Mouse (Mus musculus): ENCODE measurements around the gene Hyal6. TPM values are rescaled to one million over a fixed set of nuclear protein-coding genes. Genes with fewer than 3 reads are reported as not detected.

The Hyal6 gene
- polyA plus RNA-seq, 1 experiment = not detected

Other genes with a start within 250 kb of the Hyal6 start
- not detected in 2 replicates for gene Iqub, start 218.2 kb upstream of the Hyal6 start, polyA plus RNA-seq (2012; ENCODE audit: insufficient read depth, insufficient read length, missing spikeins)
- gene Ndufa5, start 205.2 kb upstream of the Hyal6 start, polyA plus RNA-seq (2012; ENCODE audit: insufficient read depth, insufficient read length, missing spikeins) = 1,161 and 1,624 TPM in 2 replicates
- gene Asb15, start 205.1 kb upstream of the Hyal6 start, polyA plus RNA-seq (2012; ENCODE audit: insufficient read depth, insufficient read length, missing spikeins) = 0.24 and 0.67 TPM in 2 replicates
- gene Lmod2, start 135.5 kb upstream of the Hyal6 start, polyA plus RNA-seq (2012; ENCODE audit: insufficient read depth, insufficient read length, missing spikeins) = 5.3 and 6.8 TPM in 2 replicates
- 17.4 and 18.2 TPM in 2 replicates for gene Wasl, start 68.2 kb upstream of the Hyal6 start, polyA plus RNA-seq (2012; ENCODE audit: insufficient read depth, insufficient read length, missing spikeins)
- not detected in 2 replicates for gene Hyal4, start 15.1 kb downstream of the Hyal6 start, polyA plus RNA-seq (2012; ENCODE audit: insufficient read depth, insufficient read length, missing spikeins)
- gene Spam1, start 57.9 kb downstream of the Hyal6 start, polyA plus RNA-seq (2012; ENCODE audit: insufficient read depth, insufficient read length, missing spikeins) = not detected in 2 replicates
- gene Hyal5, start 124.8 kb downstream of the Hyal6 start, polyA plus RNA-seq (2012; ENCODE audit: insufficient read depth, insufficient read length, missing spikeins) = not detected in 2 replicates
- gene Tmem229a, start 223.1 kb downstream of the Hyal6 start, polyA plus RNA-seq (2012; ENCODE audit: insufficient read depth, insufficient read length, missing spikeins) = 0.20 TPM in 1 of 2 replicates, not detected in the other